ENCODE assay signal across 13 mouse cellular contexts in genomic region chr13:28775142-28775815, GRCm38 (mm10).
DNase-seq lines count a peak whose midpoint lies in the region; ATAC-seq and TF ChIP-seq lines count a peak whose summit lies in the region.
"Had no signal": no experiment of that assay in that cellular context is flagged by ENCODE, and none has a peak within 500 bp of the region (broad histone marks: within the 10 kb centered on the region; RNA-seq: fewer than 3 reads in every experiment).

No protein-coding gene starts in this region.

- 0 out of 2 replicates have a peak overlapping the region, but pooled peaks have one; percentile 20 for H3K27ac ChIP-seq in lung, embryonic 14.5 days (ENCODE audit: low read depth)
- H3K27ac ChIP-seq in hindbrain, embryonic 12.5 days, result peak overlapping the region; percentile 76
- peak overlapping the region; percentile 75 for H3K27ac ChIP-seq in midbrain, embryonic 12.5 days (replicated peaks)
- H3K27ac ChIP-seq in neural tube, embryonic 15.5 days (replicated peaks), result peak overlapping the region; percentile 48
- H3K27ac ChIP-seq: left cerebral cortex, adult 2 months; limb, embryonic 13.5 days had no signal

- TF ChIP-seq CTCF in lung, embryonic 14.5 days (IDR thresholded peaks at IDR 0.05; ENCODE audit: low read depth), result no peak

- ATAC-seq in lung, embryonic 14.5 days (ENCODE audit: insufficient read depth), result no peak
- ATAC-seq in hindbrain, embryonic 12.5 days (ENCODE audit: low FRiP score), result no peak
- ATAC-seq in midbrain, embryonic 12.5 days (ENCODE audit: low FRiP score, low read depth), result peak; percentile 58
- ATAC-seq in neural tube, embryonic 15.5 days (ENCODE audit: low FRiP score), result no peak
- ATAC-seq: activated CD4-positive, CD25-positive, alpha-beta regulatory T cell, adult 4 months had no signal

- H3K9ac ChIP-seq in lung, embryonic 14.5 days, result no peak overlapping the region
- H3K9ac ChIP-seq in hindbrain, embryonic 12.5 days, result no peak overlapping the region
- H3K9ac ChIP-seq in midbrain, embryonic 12.5 days (replicated peaks), result no peak overlapping the region
- no peak overlapping the region for H3K9ac ChIP-seq in neural tube, embryonic 15.5 days (replicated peaks)
- H3K9ac ChIP-seq: limb, embryonic 13.5 days had no signal

- H3K9me3 ChIP-seq in lung, embryonic 14.5 days (ENCODE audit: low read depth, low read length), result no peaks in the 10 kb centered on the region
- no peaks in the 10 kb centered on the region for H3K9me3 ChIP-seq in hindbrain, embryonic 12.5 days (replicated peaks)
- H3K9me3 ChIP-seq in midbrain, embryonic 12.5 days, result no peaks in the 10 kb centered on the region
- no peaks in the 10 kb centered on the region for H3K9me3 ChIP-seq in neural tube, embryonic 15.5 days (replicated peaks)
- H3K9me3 ChIP-seq: limb, embryonic 13.5 days had no signal

- peaks cover 8% of the 10 kb centered on the region for H3K4me1 ChIP-seq in lung, embryonic 14.5 days (ENCODE audit: insufficient read depth)
- H3K4me1 ChIP-seq in hindbrain, embryonic 12.5 days, result peaks cover 35% of the 10 kb centered on the region
- H3K4me1 ChIP-seq in midbrain, embryonic 12.5 days, result peaks cover 51% of the 10 kb centered on the region
- peaks cover 28% of the 10 kb centered on the region for H3K4me1 ChIP-seq in neural tube, embryonic 15.5 days

- no peaks in the 10 kb centered on the region for H3K36me3 ChIP-seq in lung, embryonic 14.5 days (ENCODE audit: insufficient read depth)
- H3K36me3 ChIP-seq in hindbrain, embryonic 12.5 days, result no peaks in the 10 kb centered on the region
- H3K36me3 ChIP-seq in midbrain, embryonic 12.5 days, result no peaks in the 10 kb centered on the region
- H3K36me3 ChIP-seq in neural tube, embryonic 15.5 days, result no peaks in the 10 kb centered on the region

- no peak overlapping the region for H3K4me3 ChIP-seq in lung, embryonic 14.5 days (ENCODE audit: low read depth, low read length)
- H3K4me3 ChIP-seq in hindbrain, embryonic 12.5 days, result no peak overlapping the region
- H3K4me3 ChIP-seq in midbrain, embryonic 12.5 days, result no peak overlapping the region
- no peak overlapping the region for H3K4me3 ChIP-seq in neural tube, embryonic 15.5 days (replicated peaks)
- H3K4me3 ChIP-seq: left cerebral cortex, adult 2 months; limb, embryonic 13.5 days had no signal

- H3K4me2 ChIP-seq in lung, embryonic 14.5 days, result no peak overlapping the region
- H3K4me2 ChIP-seq in hindbrain, embryonic 12.5 days (replicated peaks), result no peak overlapping the region
- peak overlapping the region; percentile 22 for H3K4me2 ChIP-seq in midbrain, embryonic 12.5 days (replicated peaks)
- no peak overlapping the region for H3K4me2 ChIP-seq in neural tube, embryonic 15.5 days
- H3K4me2 ChIP-seq: limb, embryonic 13.5 days had no signal

- no peak for DNase-seq in lung, embryonic 14.5 days
- DNase-seq in lung, postnatal 4 days, result no peak
- no peak for DNase-seq in c-Kit-positive CD71-positive TER-119-positive erythroid progenitor cells, embryonic 14.5 days (ENCODE audit: low spot score)
- no peak for DNase-seq in adrenal gland, postnatal 25 days
- no peak for DNase-seq in frontal cortex, postnatal 25 days (ENCODE audit: low spot score in 2 of 2)
- DNase-seq: cerebellum, adult 11 months; cerebellum, postnatal 36 days had no signal

- H3K27me3 ChIP-seq in lung, embryonic 14.5 days (ENCODE audit: insufficient read depth, low read length), result no peaks in the 10 kb centered on the region
- no peaks in the 10 kb centered on the region for H3K27me3 ChIP-seq in hindbrain, embryonic 12.5 days
- H3K27me3 ChIP-seq in midbrain, embryonic 12.5 days, result no peaks in the 10 kb centered on the region
- H3K27me3 ChIP-seq in neural tube, embryonic 15.5 days (replicated peaks), result no peaks in the 10 kb centered on the region
- H3K27me3 ChIP-seq: limb, embryonic 13.5 days had no signal

- WGBS in lung, embryonic 14.5 days, result 50% methylated on average over 7 of the region's 7 CpGs
- 44% methylated on average over 7 of the region's 7 CpGs for WGBS in hindbrain, embryonic 12.5 days
- 20% methylated on average over 7 of the region's 7 CpGs for WGBS in midbrain, embryonic 12.5 days
- 31% methylated on average over 7 of the region's 7 CpGs for WGBS in neural tube, embryonic 15.5 days

Comparison
In these comparisons a context has a peak if more than half of its experiments do, and no peak if none do; other contexts are left out.
1. H3K27ac ChIP-seq: peak in every context shown above with its lines; median percentile 76 in hindbrain, embryonic 12.5 days; 75 in midbrain, embryonic 12.5 days; 48 in neural tube, embryonic 15.5 days; 20 in lung, embryonic 14.5 days.